Mouse (Mus musculus) left cerebral cortex, postnatal 4 days (tissue): ENCODE results near the gene Sgf29. TPM values are rescaled to one million over a fixed set of nuclear protein-coding genes. Genes with fewer than 3 reads are reported as not detected.
A peak's percentile ranks its signal among the peaks of the same experiment; 100 is the strongest.

ENCODE experiments used
- DNase-seq: peaks from one replicate; pipeline ENCODE4 v3.0.0-alpha.2; 2022
- intact Hi-C: fragments of 180-260 bp; cut with DNase I; formaldehyde crosslinking; loops from one replicate; pipeline ENCODE4 v1.15.1; 2025
- total RNA-seq, 2 experiments: library from RNA; stranded (reverse); gene quantifications; 2 replicates each; pipeline ENCODE4 v1.2.3; 2021

The Sgf29 gene
- total RNA-seq: 10 to 100 TPM; 49.9 to 53.0 TPM

DNA sequence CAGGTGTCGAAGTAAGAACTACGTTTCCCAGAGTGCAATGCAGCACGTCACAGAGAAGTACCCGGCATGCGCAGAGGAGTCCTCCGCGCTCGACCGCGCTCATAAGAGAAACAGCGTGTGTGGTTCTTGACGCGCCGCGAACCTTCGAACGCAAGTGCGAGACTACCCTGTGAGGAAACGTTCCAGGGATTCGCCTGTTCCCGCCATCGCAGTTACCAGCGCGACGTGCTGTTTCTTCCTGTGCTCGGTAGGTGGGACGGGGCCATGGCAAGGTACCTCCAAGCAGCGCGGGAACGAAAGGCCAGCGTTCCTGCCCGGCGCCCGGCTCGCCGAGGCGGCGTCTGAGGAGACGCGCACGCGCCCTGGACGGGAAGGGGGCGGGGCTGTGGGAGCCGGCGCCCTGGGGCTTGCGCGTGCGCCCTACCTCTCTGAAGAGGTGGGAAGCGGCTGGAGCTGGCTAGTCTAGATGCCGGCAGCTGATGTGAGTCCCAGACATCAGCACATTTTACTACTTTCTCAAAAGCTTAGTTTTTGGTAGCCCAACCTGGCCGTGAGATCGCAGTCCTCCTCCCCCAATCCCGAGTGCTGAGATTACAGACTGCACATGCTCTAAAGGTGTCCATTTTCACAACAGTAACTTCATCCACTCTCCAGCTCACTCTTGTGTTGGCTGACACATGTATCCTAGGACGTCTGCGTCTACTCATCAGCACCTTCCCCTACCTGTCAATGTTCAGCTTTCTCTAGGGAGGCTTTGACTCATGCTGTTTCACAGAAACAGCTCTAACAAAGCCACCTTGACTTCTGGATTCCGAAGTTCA, at the start of gene Sgf29:
TSS of gene Sgf29 (plus strand) at position 79 of the 821 bp plus-strand sequence.
- intact Hi-C loops: no loop called here
- peak; percentile 95 for DNase-seq

DNA sequence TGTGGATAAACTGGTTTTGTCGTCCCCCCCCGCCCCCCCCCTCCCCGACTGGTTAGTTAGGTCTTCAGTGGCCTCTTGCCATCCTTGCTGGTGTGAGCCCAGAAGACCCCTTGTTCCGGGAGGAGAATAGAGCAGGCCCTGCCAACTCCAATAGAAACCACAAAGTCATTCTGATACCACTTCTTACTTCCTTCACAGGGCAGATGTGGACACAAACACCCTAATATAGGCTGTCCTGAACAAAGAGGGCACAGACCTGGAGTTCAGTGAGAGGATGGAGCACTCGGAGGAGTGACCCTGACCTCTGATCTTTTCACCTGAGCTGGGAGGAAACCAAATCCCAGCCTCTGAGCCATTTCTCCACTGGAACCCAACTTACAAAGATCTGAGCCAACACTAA, 47.2 kb upstream of the Sgf29 start:
- intact Hi-C loops: no loop called here
- no peak for DNase-seq

DNA sequence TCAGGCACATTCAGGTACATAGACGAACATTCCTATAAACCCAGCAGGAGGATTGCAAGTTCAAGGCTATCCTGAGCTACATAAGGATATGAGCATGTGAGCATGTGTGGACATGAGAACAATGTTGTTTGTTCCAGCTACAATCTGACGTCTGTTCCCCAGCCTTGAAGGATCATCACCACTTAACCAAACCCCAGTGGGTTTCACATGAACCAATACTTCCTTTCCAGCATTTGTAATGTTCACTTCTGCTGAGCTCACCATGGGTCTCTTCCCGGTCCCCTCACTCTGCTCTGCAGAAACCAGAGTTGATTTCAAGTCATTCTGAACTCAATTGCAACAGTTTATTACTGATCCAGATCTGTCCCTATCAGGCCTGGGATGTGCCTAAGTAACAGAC, 46.5 kb upstream of the Sgf29 start:
- intact Hi-C loops: no loop called here
- no peak for DNase-seq

DNA sequence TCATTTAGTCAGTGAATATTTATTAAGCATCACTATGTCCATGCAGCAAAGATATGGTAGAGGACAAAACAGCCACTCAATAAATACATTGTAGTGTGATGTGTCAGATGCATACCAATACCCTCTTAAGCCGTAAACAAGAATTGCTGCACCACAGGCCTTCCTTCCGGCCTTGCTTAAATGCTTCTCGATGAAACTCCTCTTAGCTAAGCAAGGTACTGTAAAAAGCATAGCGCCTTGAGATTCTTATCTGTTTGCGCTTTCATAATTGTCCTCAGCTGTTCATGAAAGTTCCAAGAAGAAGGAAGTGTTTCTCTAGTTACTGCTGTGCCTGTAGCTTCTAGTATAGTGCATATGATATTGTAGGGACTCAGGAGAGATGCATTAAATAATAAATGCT, 42.5 kb upstream of the Sgf29 start:
- no peak for DNase-seq
- intact Hi-C loops: no loop called here

DNA sequence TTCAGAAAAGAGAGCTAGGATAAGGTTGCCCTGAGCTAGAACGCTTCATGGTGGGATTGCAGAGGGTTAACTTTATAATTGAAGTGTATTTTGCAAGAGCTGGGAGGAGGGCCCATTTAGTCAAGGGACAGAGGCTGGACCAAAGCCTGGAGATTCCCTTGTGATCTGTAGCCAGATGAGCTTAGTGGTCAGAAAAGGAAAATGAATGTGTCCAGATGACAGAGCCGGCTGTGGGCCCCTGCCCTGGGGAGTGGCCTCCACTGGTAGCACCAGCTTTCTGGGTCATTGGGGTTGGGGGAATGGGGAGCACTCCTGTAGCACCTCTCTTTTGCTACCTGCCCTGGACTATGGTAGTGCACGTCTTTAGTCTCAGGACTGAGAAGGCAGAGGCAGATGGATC, 42.0 kb upstream of the Sgf29 start:
- DNase-seq: no peak
- intact Hi-C loops: no loop called here

DNA sequence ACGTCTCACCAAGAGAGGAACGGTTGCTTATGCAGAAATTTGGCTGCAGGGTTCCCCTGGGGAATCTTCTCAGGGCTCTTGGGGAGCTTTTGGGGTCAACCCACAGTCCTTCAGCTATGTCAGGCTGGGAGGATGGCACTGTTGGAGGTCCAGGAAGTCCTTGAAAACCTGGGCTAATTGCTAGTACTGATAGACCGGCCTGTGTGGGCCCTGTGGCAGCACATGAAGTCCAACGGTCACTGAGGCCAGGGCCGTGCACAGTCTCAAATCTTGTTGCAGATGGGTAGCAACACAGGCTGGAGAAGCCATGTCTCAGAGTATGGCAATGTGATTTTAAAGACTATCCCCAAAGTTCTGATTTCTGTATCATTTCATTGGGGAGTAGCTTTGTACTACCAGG, 41.3 kb upstream of the Sgf29 start:
- intact Hi-C loops: no loop called here

DNA sequence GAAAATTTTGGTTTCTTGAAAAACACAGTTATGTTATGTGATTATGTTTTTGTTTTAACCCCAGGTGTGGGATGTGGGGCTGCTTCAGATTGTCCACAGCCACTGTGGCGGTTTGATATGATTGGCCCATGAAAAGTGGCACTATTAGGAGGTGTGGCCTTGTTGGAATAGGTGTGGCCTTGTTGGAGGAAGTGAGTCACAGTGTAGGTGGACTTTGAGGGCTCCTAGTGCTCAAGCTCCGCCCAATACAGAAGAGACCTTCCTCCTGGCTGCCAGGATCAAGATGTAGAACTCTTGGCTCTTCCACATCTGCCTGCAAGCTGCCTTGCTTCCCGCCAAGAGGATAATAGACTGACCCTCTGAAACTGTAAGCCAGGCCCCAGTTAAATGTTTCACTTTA, 36.4 kb upstream of the Sgf29 start:
- no peak for DNase-seq
- intact Hi-C loops: no loop called here

More for the DNA sequence above, 41.3 kb upstream of the Sgf29 start:
- no peak for DNase-seq

DNA sequence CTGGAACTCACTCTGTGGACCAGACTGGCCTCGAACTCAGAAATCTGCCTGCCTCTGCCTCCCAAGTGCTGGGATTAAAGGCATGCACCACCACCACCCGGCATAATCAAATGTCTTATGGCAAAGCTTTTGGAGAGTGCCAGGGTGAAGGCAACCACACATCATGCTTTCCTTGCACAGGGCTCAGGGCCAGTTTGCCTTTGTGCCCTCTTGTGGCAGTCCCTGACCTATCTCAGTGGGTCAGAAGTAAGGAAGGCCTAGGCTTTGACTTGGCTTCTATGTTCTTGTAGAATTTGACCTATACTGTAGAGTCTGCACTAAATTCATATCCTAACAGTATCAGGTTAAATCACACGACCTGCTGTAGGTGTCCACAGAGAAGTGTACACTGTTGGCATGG, 32.4 kb upstream of the Sgf29 start:
- DNase-seq: no peak
- intact Hi-C loops: no loop called here

DNA sequence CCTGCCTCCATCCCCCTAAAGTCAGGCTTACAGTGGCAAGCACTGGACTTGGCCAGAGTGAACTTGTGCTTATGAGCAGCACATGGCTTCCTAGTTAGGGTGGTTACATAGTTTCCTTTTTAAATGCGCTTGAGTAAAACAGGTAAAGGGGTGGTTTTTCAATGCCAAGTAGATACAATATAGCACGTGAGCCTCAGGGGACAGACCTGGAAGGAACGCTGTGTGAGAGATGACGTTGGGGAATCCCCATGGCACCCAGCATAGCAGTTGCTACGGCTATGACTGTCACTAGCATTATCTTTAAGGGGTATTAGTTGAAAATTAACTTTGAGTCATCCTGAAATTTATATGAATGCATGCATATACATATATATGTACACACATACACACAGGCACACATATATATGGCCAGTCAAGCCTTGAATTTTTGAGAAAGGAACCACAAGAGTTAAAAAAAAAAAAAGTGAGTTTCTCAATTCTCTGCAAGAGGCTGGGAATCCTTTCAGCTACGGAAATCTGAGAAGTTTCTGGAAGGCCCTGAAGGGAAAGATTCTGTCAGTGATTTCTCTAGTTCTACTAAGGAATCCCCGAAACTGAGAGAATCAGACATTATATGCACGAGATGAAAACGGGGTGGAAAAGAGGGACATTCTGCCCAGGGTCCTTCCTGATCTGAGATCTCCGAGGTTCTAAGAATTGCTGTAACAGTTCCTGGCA, 29.4 kb upstream of the Sgf29 start:
- no peak for DNase-seq
- intact Hi-C loops: no loop called here

DNA sequence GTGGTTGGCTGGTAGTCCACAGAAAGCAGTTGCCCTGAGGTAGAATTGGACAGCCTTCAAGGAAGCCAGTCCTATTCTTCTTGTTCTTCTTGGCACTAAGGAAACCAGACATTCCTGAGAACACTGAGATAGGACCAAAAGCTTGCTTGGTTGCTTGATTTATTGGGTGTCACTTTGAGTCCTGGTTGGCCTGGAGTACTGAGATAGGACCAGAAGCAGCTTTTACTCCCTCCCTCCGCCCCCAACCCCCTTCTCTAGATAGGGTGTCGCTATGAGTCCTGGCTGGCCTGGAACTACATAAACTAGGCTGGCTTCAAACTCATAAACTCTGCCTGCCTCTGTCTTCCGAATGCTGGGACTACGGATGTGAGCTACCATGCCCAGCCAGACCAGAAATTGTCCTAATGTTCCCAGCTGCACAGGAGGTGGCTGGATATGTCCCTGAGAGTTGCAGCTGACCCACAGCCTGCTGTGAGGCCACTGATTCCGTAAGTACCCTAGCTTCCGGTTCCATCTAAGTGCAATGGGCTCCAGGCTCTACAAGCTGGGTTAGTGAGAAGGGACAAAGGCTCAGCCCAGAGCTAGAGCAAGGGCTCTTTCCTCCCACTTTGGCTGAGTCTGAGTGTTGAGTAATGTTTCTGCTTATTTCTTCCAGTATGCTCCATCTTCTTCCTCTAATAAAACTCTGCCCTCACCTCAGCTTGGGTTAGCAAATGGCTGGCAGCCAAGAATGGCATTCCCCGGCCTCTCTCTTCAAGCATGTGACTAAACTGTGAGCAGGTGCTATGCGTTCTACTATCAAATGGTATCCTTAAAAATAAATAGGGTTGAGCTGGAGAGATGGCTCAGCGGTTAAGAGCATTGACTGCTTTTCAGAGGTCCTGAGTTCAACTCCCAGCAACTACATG, 27.4 kb upstream of the Sgf29 start:
- intact Hi-C loops: no loop called here
- no peak for DNase-seq

DNA sequence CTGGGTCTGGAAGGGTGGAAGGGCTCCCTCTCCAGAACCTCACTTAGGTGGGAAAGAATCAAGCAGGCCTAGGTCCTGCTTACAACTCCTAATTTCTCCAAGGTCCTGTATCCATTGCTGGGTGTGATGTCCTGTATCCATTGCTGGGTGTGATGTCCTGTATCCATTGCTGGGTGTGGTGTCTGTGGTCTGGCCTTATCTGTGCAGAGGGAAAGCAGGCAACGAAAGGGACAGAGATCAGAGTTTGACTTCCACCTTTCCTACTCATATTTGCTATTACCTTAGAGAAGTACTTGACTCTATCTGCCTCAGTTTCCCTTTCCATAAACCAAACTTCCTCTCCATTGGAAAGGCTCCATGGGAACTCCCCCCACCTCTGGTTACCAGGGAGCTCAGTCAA, 25.7 kb upstream of the Sgf29 start:
- intact Hi-C loops: no loop called here
- no peak for DNase-seq

DNA sequence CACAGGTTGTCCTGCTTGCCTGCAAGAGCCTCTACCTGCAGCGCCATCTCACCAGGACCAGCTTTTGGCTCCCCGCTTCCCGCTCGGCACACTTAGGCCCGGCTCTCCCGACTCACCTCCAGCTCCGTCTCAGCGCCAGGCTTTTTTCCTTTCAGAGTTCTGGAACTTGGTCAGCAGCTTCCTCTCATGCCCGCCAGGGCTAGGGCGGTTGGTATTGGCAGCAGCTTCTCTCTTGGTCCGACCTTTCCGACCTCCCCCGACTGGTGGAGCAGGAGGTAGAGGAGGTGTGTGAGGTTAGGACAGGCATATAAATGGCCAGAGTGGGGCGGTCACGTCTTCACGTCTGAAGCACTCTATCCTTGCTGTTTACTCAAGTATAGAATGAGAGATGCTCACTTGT, 24.3 kb upstream of the Sgf29 start:
- intact Hi-C loops: no loop called here
- DNase-seq: no peak

DNA sequence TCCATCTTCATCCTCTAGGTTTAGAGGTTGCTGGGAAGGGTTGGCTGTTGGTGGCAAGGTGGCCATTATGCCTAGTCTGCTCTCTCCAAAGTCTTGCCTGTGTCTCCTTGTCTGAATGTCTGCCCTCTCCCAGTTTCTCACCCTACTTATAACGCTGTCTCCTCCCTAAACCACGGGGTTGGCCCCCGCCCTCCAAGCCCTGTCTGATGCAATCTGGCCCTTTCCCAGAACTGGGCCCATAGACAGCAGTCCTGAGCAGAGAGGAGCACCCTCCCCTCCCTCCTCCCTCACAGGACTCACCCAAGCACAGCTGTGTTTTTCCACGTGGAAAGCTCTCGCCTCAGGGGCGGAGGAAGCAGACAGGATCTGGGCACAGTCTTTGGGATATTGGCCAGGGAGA, 23.7 kb upstream of the Sgf29 start:
- intact Hi-C loops: no loop called here
- DNase-seq: peak; percentile 45

DNA sequence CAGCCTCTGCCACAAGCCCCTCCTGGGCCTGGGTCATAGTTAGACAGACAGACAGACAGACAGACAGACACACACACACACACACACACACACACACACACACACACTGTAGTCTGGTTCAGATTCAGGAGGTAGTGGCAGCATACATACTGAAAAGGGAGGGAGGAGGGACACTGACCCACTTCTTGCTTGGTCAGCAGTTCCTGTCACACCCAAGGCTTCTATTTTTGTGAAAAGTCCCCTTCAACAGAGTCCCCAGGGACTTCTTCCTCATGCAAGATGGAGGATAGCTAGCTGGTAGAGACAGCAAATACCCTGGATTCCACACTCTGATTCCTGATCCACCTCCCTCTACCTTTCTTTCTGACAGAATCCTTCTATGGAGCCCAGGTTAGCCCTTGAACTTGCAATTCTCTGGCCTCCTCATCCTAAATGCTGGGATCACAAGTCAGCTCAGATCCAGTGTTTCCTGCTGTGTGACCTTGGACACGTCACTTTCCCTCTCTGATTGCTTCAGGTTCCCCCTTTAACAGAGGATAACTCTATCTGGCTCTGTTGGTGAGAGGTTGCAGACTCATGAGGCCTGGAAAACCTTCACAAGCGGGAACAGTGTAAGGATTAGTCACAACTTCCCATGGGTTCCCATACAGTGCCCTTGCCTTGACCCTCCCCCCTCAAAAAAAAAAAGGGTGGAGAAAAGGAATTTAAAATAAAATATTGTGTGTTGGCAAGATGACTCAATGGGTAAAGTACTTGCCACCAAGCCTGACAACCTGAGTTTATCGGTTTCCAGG, 23.1 kb upstream of the Sgf29 start:
- intact Hi-C loops: no loop called here
- no peak for DNase-seq

DNA sequence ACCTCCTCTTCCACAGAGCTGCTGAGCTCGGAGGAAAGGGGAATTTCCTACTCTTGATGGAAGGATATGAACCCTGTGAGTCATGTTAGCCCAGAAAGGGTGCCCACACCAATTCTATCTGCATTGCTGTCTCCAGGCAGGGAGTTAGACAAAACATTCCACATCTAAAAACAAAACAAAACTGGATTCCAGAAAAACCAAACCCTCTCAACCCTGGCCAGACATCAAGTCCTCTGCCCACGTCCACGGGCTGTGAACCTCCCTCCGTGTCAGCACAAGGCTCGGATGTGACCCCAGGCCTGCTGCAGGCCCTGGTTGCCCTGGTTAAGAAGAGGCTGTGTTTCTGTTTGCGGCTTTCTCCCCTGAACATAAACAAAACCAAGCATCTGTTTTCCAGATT, 21.0 kb upstream of the Sgf29 start:
- intact Hi-C loops: no loop called here
- DNase-seq: no peak

DNA sequence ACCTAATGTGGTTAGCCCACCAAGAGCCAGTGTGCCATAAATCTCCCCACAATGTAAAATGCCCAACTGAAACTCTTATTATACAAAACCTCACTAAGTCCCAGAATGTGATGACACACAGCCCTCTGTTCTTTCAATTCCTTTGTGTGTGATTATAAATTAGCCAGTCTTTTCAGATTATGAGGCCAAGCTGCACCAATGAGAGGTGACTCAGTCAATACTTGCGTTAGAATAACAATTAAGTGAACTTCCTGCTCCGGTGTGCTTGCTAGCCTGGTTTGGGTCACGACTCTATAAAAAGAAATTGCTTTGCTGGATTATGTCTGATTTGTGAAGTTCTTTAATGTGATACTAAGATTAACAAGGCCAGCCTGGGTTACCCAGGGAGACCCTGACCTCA, 19.2 kb upstream of the Sgf29 start:
- intact Hi-C loops: no loop called here
- DNase-seq: no peak

DNA sequence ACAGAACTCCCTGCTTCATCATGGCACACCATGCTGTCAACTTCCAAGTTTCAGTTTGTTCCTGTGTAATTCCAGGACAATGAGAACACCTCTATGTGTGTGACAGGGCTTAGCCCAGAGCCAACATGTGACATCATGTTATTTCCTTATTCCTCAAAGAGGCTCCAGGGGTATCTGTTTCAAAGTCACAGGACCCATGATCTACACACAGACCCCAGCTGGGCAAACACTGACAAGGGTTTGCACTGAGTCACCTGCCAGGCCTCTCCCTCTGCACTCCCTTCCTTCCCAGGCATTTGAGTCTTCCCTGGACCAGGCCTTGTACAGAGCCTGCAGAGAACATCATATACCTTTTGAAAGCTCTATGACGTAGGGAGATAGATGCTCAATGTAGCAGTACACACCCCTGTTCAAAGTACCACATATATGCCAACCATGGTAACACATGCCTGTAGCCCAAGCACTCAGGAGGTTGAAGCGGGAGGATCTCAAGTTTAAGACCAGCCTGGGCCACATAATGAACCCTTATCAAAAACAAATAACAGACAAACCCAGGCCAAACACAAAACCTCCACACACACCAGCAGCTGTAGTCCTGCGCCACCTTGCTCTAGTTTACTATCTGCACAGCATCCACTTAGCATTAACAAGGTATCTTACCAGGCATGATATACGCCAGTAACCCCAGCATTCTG, 18.1 kb upstream of the Sgf29 start, which contains the start of gene Nupr1:
TSS of gene Nupr1 (minus strand) at position 38 of the 695 bp plus-strand sequence.
- intact Hi-C loops: no loop called here
- no peak for DNase-seq

DNA sequence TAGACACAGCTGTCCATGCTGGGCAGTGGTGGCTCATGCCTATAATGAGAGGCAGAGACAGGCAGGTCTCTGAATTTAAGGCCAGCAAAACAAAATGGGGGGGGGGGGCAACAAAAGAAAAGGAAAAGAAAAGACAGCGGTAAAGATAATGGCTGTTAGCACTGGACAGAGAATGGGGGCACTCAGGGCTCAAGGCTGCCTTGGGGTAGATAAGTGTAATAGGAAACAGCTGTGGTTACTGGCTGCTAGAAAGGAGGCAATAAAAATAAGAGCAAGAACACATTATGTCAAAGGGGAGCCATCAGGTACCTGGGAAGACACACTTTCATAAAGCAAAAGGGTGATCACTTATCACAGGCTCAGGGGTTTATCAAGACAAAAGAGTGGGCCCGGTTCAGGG, 16.6 kb upstream of the Sgf29 start:
- no peak for DNase-seq
- intact Hi-C loops: no loop called here

DNA sequence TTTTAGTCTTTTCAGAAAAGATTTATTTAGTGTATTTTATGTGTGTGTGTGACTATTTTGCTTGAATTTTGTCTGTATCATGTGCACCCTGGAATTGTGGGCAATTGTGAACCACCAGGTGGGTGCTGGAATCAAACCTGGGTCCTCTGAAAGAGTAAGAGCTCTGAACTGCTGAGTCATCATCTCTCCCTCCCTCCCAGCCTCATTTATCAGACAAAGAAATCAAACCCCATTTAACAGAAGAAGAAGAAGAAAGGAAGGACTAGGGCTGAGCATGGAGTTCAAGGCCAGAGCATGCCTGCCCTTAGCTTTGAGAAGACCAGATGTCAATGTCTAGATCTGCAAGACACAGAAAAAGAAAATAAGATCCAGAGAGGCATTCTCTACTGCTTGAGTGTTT, 13.7 kb upstream of the Sgf29 start:
- intact Hi-C loops: loop anchor here (5.0 kb wide), 1 partner anchor 43 kb away; the partner anchor contains the start of gene Il27

More for the DNA sequence above, 13.7 kb upstream of the Sgf29 start:
- DNase-seq: no peak
